In the genomic region with DNA sequence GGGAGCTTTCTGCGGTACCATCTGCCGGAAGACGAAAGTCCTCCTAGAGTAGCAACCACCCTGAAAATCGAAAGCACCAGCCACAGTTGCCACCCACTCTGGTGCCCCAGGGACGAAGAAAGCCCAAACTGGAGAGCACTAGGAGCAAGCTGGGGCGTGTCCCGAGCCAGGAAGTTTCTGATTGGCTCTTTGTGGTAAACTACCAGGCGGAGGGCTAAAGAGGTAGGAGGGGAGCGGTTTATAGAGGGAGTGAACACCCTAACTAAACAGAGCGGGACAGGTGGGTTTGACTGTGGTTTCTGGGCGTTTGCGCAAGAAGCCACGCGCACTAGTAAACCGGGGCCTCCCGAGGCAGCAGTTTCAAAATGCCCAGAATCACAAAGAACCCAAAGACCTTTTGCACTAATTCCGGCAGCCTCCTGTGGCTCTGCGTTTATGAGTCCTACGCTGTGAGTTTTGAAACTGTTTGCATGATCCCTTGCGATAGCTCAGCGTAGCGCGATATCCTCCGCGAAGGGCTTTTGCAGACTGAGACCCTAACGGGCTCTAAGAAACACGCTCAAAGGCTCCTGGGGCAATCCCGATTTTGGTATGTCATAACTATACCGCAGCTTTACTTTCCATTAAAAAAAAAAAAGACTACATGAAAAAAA, we compare ENCODE assay signal across 8 mouse cellular contexts. TPM values are rescaled to one million over a fixed set of nuclear protein-coding genes. Genes with fewer than 3 reads are reported as not detected.
DNase-seq lines count a peak whose midpoint lies in the region; ATAC-seq and TF ChIP-seq lines count a peak whose summit lies in the region.

No protein-coding gene starts in this region.

- H3K4me2 ChIP-seq in limb, embryonic 12.5 days, result peak overlapping the region; percentile 77
- peak overlapping the region; percentile 79 for H3K4me2 ChIP-seq in midbrain, embryonic 13.5 days (replicated peaks)

- ATAC-seq in hematopoietic stem cell, adult 5-6 weeks (replicated peaks in 1 of 2; ENCODE audit: insufficient read depth in 1 of 2, low FRiP score in 2 of 2, low TSS enrichment in 1 of 2, low read depth in 1 of 2, poor library complexity in 2 of 2, severe bottlenecking in 2 of 2), result peak; percentile 89 to 90
- ATAC-seq in limb, embryonic 12.5 days (ENCODE audit: insufficient number of reproducible peaks, insufficient read depth, low FRiP score, low TSS enrichment, low read depth), result no peak
- ATAC-seq in midbrain, embryonic 13.5 days, result peak; percentile 15; the same call in 1 of the 2 replicates

- peaks cover 58% of the 10 kb centered on the region for H3K27me3 ChIP-seq in limb, embryonic 12.5 days
- H3K27me3 ChIP-seq in midbrain, embryonic 13.5 days, result peaks cover 63% of the 10 kb centered on the region
- peaks cover 4% of the 10 kb centered on the region; the same call in 1 of the 2 replicates for H3K27me3 ChIP-seq in thymus, adult 2 months (ENCODE audit: control insufficient read depth, insufficient read depth, low read length)

- H3K27ac ChIP-seq in brown adipose tissue, adult 24 weeks (replicated peaks; ENCODE audit: low read depth, low read length), result no peak overlapping the region
- no peak overlapping the region for H3K27ac ChIP-seq in limb, embryonic 12.5 days
- no peak overlapping the region for H3K27ac ChIP-seq in midbrain, embryonic 13.5 days
- no peak overlapping the region for H3K27ac ChIP-seq in thymus, adult 2 months (ENCODE audit: control insufficient read depth, insufficient read depth, low read length)

- no peaks in the 10 kb centered on the region for H3K36me3 ChIP-seq in limb, embryonic 12.5 days
- no peaks in the 10 kb centered on the region for H3K36me3 ChIP-seq in midbrain, embryonic 13.5 days
- H3K36me3 ChIP-seq in thymus, adult 2 months (ENCODE audit: control insufficient read depth, insufficient read depth, low read length), result no peaks in the 10 kb centered on the region

- no peak overlapping the region for H3K9ac ChIP-seq in limb, embryonic 12.5 days (replicated peaks)
- H3K9ac ChIP-seq in midbrain, embryonic 13.5 days (replicated peaks), result no peak overlapping the region

- WGBS in limb, embryonic 12.5 days, result under 1% methylated on average over 29 of the region's 29 CpGs
- 1% methylated on average over 29 of the region's 29 CpGs for WGBS in midbrain, embryonic 13.5 days
- 2% methylated on average over 29 of the region's 29 CpGs for WGBS in thymus, adult 2 months

- DNase-seq in cerebellum, postnatal 10 days, result peak; percentile 70 to 75
- DNase-seq in cerebellum, adult 8-10 months, result no peak
- DNase-seq in thymus, adult 2 months, result no peak
- DNase-seq in frontal cortex, postnatal 25 days (ENCODE audit: low spot score in 2 of 2), result no peak

- TF ChIP-seq CTCF in thymus, adult 2 months (IDR thresholded peaks at IDR 0.05; ENCODE audit: borderline replicate concordance, control insufficient read depth, extremely low read depth, insufficient read depth, low read length, poor library complexity), result no peak

- no peak for TF ChIP-seq POLR2A in thymus, adult 2 months (IDR thresholded peaks at IDR 0.05; ENCODE audit: control insufficient read depth, extremely low read depth, insufficient read depth, low read length, poor library complexity)

- H3K9me3 ChIP-seq in limb, embryonic 12.5 days, result no peaks in the 10 kb centered on the region
- H3K9me3 ChIP-seq in midbrain, embryonic 13.5 days, result no peaks in the 10 kb centered on the region

- H3K4me1 ChIP-seq in brown adipose tissue, adult 24 weeks (ENCODE audit: control insufficient read depth, insufficient read depth, insufficient read length, low read length), result no peaks in the 10 kb centered on the region
- H3K4me1 ChIP-seq in limb, embryonic 12.5 days (replicated peaks), result peaks cover 26% of the 10 kb centered on the region
- peaks cover 30% of the 10 kb centered on the region for H3K4me1 ChIP-seq in midbrain, embryonic 13.5 days (replicated peaks)
- H3K4me1 ChIP-seq in thymus, adult 2 months (replicated peaks; ENCODE audit: control insufficient read depth, insufficient read depth, low read length), result no peaks in the 10 kb centered on the region

- H3K4me3 ChIP-seq in brown adipose tissue, adult 24 weeks (ENCODE audit: insufficient read depth, low read depth, low read length), result peak overlapping the region; percentile 63
- H3K4me3 ChIP-seq in limb, embryonic 12.5 days (replicated peaks), result peak overlapping the region; percentile 43
- peak overlapping the region; percentile 47 for H3K4me3 ChIP-seq in midbrain, embryonic 13.5 days (replicated peaks)
- no peak overlapping the region for H3K4me3 ChIP-seq in thymus, adult 2 months (ENCODE audit: control insufficient read depth, insufficient read depth, low read length)

RNA-seq across cellular contexts. Expression of a gene that starts 1.0 kb away (rescaled TPM):
- polyA plus RNA-seq in brown adipose tissue, adult 24 weeks (2012; ENCODE audit: insufficient read depth, insufficient read length, missing spikeins), result not detected in 2 replicates
- not detected in 2 replicates for total RNA-seq in hematopoietic stem cell, adult 5-6 weeks (2017)
- 0.10 TPM in 1 of 2 replicates, not detected in the other for polyA plus RNA-seq in limb, embryonic 12.5 days (2016; fragmentation: Nextera tagmentation; extraction: Ambion mirVana)
- 1.6 and 1.8 TPM in 2 replicates for polyA plus RNA-seq in midbrain, embryonic 13.5 days (2015; fragmentation: Nextera tagmentation; extraction: Ambion mirVana)
- 0.07 and 0.13 TPM in 2 replicates for polyA plus RNA-seq in thymus, adult 2 months (2012; rRNA removed)

Comparison
In these comparisons a context has a peak if more than half of its experiments do, and no peak if none do; other contexts are left out.
1. DNase-seq: peak in cerebellum, postnatal 10 days (2 of 2); none in cerebellum, adult 8-10 months (single experiment), thymus, adult 2 months (single experiment) and frontal cortex, postnatal 25 days (0 of 2).